Mouse (Mus musculus) lung, postnatal 25 days (tissue): ENCODE results near the gene BC025920.
"Not testable (repeated sequence)": the region's sequence is repeated elsewhere in the genome, so short reads cannot be mapped to it uniquely, and the experiment has no call there.

ENCODE experiments used
- DNase-seq: peaks from one replicate; pipeline ENCODE4 v3.0.0; 2022; ENCODE audit warnings: low spot score

BC025920 gene

DNA sequence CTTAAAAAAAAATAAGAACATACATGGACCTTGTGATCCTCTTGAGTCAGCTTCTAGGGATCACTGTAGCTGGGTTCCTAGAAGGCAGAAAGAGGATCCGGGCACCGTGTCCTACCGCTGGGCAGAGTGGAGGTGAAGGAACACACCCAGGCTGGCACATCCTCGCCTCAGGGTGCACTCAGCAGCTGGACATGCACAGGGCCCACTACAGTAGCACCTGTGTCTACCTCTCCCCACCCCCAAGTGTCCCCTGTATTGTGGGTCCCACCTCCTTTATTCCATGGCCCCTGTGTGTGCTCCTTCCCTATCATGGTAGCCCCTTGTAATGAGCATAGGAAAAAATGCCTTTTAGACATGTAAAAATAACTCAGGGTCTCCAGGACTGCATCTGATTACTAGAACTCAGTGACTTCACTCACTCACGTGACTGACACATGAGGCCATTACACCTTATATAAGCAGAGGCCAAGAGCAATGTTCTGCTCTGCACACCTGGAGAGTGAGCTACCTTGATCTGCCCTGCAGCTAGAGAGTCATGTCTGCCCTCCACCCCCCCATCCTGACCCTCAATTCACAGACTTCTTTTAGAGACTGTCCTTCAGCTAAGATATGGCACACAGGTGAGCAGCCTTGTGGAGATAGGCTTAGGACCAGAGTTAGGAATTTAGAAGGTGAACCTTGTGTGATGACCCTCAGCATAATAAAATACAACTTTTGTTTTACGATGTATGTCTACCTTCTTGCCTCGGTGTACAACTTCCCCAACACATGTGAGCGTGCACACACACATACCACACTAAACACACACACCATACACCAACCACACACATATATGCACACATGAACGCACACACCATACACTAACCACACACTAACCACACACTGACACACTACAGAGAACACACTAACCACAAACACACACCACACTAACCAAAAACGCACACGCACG lies 1.8 kb upstream of the BC025920 start:
- no peak for DNase-seq

DNA sequence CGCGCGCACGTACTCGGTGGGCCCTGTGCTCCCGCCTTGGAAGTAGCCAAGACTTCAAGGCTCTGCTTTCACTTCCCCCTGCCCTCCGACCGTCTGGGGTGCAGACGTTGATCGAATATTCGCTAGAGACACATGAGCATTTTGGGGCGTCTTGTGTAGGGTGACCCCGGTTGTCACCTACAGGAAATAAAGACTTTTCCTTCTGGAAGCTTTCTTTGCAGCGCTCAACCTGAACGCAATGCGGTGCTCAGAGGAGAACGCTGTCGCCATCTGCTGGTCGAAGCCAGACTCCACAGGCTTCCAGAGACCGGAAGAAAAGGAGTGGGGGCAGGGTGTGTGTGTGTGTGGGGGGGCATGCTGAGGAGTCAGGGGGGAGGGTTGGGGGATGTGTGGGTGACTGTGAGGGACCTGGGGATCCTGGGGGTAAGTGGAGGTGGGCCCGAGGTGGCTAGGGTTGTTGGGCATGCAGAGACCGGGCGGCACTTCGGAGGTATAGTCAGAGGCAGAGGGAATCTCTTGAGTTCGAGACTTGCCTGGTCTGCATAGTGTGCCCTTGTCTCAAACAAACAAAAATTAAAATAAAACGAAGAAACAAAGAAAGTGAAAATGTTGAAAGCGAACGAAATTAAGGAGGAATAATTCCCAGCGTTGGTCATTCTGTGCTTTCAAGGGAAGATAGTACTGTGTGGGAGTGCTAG lies 953 bp upstream of the BC025920 start:
- DNase-seq: peak; percentile 90

DNA sequence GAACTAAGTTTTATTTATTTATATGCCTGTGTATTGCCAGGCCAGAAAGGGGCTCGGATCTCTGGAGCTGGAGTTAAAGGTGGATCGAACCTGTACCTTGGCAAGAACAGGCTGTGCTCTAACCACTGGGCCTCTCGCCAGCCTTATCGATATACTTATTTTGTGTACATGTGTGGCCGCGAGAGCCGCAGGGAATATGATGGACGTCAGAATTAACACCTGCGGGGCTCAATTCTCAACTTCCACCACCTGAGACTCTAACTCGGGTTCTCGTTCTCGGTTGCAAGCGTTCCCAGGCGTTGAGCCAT lies 450 bp upstream of the BC025920 start:
- DNase-seq: no peak

DNA sequence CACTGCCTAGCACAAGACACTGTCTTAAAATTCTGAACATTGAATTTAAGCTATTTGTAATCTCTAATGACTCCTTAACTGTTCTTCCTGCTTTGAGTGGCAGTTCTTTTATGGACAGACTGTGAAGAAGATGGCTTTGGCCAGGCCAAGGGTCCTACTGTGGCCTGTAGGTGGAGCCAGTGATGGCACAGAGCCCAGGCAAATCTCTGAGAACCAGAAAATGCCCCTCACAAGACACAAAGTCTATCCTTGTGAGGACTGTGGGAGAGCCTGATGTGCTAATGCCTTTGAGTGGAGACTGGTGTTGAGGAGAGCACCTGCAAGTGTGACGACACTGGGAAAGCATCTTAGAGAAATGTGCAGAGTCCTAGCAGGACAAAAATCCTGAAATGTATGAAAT lies 2.2 kb downstream of the BC025920 start:
- DNase-seq: no peak

DNA sequence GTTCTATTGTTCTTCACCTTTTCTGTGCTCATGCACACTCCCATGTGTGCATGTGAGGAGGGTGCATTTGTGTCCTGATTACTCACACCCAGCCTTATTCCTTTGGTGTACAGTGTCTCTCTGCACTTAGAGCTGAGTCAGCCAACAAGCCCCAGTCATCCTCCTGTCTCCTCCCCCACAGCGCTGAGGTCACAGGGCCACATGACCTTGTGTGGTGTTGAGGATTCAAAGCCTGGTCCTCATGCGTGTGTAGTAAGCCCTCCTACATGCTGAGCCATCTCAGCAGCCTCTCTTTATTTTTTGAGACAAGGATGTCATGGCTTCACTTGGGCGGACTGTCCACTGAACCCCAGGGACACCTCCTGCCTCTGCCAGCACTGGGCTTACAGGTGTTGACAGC lies 6.7 kb downstream of the BC025920 start:
- no peak for DNase-seq

DNA sequence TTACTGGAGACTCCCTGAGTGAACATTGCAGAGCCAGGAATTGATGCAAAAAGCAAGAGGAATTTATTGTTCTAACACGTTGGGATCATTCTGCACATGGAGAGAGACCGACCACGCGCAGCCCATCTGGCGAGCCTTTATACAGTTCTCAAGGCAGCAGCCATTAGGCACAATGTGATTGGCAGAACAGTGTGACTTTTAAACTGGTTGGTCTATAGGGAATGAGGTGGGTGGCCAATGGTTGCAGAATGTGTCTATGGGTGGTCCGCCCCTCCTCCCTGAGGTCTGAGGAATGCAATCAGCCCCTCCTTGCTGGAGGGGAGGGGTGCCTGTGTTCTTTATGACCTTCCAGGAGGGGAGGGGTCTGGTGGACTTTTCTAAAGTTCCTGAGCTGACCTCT lies 9.4 kb downstream of the BC025920 start:
- no peak for DNase-seq

DNA sequence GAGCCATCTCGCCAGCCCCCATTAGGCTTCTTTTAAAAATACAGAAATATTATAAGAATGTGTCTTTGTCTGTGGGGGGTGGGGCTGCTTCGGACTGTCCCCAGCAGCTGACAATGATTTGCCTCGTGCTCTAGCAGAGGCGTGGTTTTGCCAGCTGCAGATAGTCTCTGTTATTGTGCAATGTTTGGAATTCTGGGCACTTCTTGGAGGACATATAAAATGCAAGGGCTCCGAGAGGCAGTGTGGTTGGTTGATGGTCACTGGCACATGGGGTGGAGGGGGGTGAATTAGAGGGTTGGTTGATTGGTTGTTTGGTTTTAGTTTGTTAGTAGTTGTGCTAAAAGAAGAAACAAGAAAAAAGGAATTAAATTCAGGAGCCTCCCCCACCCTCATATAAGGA lies 13.9 kb downstream of the BC025920 start:
- DNase-seq: no peak

DNA sequence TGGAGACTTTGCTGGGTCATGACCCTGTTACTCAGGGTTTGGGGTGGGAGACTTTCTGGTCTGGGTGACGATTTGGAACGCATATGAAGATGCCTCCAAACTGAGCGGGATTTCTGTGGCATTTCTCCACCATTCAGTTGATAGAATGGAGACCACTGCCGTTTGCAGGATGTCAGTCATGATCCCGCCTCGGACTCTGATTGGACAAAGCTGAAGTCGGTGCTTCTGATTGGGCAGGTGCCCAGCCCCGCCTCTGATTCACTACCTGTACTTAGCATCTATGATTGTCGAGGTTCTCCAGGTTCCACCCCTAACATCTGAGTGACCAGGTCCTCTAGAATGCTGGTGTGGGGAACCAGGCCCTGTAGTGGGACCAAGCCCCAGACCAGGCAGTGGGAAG lies 14.7 kb downstream of the BC025920 start:
- no peak for DNase-seq

DNA sequence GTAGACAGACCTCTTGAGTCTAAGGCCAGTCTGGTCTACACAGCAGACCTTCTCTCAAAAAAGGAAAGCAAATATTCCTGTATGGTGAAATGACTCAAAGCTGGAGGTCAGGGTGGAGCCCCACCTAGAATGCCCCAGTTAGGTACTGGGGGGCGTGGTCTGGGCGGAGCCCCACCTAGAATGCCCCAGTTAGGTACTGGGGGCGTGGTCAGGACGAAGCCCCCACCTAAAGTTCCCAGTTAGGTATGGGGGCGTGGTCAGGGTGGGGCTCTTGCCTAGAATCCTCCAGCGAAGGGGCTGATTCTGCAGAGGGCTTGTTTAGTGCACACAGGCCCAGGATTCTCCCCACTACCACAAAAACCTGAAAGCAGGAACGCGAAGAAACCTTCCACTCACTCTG lies 17.4 kb downstream of the BC025920 start:
- DNase-seq: no peak

DNA sequence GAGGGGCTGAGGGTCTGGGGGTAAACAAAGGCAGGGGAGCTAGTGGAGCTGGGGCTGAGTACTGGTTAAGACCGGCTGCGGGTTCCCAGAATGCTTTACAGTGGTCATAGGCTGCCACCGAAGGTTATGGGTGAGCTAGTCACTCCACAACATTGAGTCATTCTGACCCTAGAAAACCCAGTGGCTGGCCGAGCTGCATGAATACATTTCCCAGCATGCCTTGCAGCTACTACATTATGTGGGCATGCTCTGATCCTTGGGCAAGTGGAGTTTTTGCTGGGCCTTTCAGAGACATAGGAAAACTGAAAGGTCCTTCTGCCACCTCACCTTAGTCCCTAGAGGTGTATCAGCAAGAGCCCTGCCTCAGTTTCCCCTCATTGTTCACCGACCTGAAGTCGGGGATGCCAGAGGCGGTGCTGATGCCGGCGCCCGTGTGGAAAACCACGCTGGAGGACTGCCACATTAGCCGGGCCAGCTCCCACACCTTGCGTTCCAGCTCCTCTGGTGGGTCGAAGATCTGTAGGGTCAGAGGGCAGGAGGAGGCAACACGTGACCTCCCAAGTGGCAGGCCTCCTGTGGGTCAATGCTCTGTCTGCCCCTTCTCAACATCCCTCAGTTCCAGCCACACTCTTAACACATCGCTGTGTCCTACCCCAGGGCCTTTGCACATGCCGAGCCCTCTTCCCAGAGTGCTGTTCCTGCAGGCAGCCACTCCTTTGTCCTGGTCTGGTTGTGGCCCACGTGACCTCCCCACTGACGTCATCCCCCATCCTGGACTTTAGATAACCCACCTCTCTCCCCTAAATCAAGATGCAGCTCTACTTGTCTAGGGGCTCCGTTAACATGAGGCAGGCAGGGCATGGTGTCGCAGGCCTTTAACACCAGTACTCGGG lies 20.3 kb downstream of the BC025920 start:
- no peak for DNase-seq

DNA sequence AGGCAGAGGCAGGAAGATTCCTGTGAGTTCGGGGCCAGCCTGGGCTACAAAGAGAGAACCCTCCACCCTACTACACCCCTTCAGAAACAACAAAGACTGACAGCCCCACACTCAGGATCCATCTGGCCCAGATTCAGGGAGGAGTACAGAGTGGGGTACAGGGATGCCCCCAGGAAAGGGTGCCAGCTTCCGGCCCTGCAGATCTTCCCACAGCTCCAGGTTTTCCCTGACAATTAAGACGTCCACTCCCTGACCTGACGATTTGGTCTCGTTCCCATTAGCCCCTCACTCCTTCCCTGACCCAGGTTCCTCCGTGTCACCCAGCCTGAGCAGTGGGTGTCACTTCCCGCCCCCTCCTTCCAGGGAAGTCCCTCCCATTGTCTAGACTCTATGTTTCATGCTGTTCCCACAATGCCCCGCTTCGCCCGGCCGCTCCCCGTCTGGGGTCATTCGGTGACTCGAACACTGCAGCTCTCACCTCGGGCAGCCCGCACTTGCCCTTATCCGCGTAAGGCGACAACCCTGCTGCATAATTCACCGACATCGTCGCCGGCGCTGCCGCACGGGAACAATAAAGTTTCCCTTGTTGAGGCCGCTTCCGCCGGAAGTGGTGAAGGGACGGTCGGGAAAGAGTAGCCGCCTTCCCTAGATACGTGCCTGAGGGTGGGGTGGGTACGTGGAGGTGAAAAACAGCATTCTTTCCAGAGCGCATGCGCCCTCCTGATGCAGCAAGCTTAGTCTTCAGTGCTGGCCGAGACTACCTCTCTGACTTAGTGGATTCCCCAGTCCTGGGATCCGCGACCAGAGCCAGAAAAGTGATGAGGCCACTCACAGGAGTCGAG lies 21.1 kb downstream of the BC025920 start, which contains the start of gene Sirt6:
Gene Sirt6, minus strand, starts transcription at position 804 of the 842 bp plus-strand sequence.
- DNase-seq: peak; percentile 95

DNA sequence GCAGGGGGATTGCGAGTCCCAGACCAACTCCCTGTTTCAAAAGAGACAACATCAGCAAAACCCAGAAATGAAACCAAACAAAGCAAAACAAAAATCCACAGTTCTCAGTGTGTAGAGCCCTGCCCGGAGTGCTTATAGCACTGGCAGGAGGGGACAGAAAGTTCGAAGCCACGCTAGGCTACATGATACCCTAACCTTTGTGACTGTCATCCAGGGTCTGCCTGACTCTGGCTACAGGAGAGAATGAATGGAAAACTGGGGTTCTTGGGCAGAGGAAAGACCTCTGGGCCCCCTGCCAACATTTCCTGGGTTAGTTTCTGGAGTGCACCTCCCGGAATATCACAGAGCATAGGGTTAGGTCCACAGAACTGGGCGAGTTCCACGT lies 21.8 kb downstream of the BC025920 start:
- no peak for DNase-seq

DNA sequence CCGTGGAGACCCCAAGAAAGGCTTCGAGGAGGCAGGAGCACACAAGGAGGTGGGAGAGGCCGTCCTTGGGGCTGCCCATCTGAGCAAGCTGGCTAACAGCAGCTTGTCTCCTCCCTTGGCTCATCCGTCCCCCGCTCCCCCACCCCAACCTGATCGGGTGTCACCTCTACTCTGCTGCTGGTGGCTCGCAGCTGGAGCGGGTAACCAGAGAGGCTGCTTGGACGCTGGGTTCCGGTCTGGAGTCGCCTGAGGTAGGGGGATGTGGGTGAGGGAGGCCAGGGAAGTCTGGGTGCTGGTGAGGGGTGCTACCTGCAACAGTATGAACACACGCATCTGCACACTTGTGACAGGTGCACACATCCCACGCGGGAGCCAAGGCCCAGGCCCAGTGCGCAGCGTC lies 22.3 kb downstream of the BC025920 start, which contains the start of gene Ankrd24:
Gene Ankrd24, plus strand, starts transcription at position 151 of the 400 bp plus-strand sequence.
- DNase-seq: no peak

DNA sequence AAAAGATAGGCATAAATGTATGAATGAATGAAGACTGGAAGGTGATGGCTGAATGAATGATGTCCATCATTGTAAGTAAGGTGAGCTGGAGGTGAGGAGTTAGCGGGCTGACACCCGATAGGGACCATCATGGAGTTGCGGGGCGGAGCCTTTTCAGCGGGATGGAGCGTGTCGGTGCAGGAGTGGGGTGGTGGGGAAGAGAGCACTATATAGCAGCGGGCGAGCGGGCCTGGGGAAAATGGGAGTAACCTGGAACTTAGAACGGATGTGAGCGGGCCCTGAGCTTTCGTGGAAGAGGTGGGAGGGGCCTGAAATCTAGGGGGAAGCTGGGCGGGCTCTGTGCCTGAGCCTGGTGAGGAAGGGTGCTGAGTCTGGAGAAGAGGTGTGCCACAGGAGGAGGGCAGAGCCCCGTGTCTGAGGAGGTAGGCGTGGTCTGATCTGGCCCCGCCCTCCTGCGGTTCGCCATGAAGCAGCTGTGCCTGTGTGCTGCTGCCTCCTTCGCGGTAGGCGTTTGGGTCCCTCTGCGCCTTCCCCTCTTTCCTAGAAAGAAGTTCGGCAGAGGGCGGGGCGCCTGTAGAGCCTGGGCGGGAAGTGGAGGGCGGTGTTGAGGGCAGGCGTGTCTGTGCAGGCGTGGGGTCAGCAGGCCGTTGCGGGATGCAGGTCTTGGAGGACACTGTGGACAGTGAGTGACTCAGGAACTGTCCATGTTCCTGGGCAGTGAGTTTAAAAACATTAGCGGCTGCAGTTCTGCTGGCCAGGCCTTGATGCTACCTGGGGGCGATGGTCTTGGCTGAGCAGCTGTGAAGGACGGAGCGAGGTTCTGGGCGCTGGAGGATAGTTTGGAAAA lies 27.4 kb downstream of the BC025920 start:
- peak; percentile 87 for DNase-seq

DNA sequence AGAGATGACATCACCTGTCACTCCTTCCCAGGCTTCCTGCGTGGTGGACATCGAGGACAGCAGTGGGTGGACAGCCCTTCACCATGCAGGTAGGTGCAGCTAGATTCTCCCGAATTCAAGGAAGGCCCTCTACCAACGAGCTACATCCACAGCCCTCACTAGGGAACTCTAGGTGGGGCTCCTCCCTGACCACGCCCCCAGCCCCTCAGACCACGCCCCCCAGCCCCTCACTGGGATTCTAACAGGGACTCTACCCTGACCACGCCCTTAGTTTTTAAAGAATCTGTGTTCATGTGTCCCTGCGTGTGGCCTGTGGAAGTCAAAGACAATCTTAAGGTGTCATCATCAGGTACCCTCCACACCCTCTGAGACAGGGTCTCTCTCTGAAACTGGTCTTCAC lies 30.3 kb downstream of the BC025920 start:
- DNase-seq: no peak

DNA sequence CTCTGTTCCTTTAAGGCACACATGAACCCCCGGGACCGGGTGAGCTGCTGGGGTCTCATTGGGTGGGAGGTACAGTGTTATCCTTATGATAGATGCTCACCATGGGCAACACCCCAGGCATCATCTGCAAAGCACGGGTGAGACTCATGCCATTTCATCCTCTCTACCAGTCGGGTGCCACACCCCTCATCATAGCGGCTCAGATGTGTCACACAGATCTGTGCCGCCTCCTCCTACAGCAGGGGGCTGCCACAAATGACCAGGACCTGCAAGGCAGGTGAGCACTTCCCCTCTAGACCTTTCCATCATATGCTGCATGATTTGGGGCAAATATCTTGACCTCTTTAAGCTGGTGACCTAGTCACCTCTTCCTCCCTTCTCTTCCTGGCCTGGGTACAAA lies 32.0 kb downstream of the BC025920 start:
- no peak for DNase-seq

DNA sequence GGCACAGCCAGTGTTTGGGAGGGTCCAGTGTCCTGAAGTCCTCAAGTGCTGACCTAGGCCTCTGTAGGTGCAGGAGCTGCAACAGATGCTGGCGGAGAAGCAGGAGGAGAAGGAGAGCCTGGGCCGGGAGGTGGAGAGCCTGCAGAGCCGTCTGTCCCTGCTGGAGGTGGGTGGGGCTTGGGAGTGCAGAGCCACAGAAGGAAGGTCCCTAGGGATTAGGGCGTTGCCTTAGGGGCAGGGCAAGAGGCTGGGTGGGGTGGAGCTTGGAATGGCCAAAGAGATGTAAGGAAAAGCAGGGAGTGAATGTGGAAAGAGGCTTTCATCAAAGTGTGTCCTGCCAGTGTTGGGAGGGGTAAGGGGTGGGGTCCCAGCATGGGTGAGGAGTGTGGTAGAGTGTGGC lies 34.8 kb downstream of the BC025920 start:
- DNase-seq: not testable (repeated sequence)

DNA sequence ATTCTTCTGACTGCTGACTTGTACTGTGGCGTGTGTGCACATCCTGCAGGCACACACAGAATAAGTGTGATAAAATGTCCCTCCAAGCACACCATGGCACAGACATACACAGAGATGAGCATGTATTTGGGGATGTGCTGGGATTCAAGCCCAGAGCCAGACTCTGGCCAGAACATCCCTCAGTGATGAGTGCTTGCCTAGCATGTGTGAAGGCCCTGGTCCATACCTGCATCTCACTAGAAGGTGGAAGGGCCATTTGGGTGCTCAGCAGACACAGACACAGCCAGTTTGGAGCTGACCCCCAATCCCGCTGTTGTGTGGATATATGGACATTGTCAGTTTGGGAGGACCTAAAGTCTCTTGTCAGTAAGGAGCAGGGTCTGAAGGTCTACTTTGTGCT lies 35.5 kb downstream of the BC025920 start:
- no peak for DNase-seq

DNA sequence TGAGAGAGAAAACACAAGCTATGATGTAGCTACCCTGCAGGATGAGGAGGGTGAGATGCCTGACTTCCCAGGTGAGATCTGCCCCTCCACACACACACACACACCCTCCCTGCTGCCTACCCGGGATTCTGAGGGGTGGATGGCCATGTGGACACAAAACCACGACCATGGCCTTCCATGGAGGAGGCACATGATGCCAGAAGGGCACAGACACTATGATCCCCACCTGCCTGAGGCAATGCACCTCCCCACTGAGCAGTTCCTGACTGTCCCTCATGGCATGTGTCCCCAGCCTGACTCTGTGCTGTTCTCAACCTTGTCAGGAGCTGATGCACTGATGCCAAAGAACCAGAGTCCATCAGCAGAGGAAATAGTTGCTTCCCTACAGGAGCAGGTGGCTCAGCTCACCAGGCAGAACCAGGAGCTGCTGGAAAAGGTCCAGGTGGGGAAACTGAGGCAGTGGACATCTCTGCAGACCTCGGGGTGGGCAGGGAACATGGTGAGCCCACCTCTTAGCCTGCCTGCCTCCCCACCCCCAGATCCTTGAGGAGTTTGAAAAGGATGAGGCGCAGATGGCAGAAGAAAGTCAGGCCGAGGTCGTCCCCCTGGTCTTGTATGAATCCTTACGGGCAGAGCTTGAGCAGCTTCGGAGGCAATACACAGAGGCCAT lies 36.0 kb downstream of the BC025920 start:
- no peak for DNase-seq
